Mouse (Mus musculus) lung, postnatal 0 days (tissue): Measurements from ENCODE around the gene Ssh2.

Experiments used
- CTCF ChIP-seq: IDR thresholded peaks from 2 replicates; pipeline ENCODE4 v1.5.1; 2016; ENCODE audit warnings: antibody characterized with exemption, mild to moderate bottlenecking
- EP300 ChIP-seq: IDR thresholded peaks from 2 replicates; pipeline ENCODE4 v1.6.1; 2016; ENCODE audit warnings: antibody characterized with exemption, mild to moderate bottlenecking, control low read depth

DNA sequence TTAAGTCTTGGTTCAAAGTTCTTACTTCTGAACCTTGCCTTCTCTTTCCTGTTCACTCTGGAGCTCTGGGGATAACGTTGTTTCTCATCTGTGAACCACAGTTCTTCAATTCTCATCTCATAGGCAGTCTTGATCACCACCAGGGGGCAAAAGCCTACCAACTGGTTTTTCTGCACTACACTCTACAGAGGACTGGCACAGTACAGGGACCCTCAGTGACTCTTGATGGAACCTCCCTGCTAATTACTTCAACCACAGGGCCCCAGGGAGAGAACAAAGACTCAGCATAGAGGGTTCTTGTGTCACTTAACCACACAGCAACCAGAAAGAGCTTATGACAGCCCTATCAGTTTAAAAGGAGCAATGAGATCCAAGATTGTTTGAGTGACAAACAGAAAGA is 1.3 kb upstream of the Ssh2 start:
- peak; percentile 90 for TF ChIP-seq CTCF
- TF ChIP-seq EP300: no peak
